Mouse (Mus musculus): ENCODE results near the gene Appl2. TPM values are rescaled to one million over a fixed set of nuclear protein-coding genes. Genes with fewer than 3 reads are reported as not detected.

Appl2 gene
- total and polyA plus RNA-seq, 3 experiments: 0.15 to 0.99 TPM; not detected in 1

- Histone ChIP-seq H3K27ac (ENCODE audit: control insufficient read depth, low read depth, low read length) (no peak overlapping the region), H3K4me3 (ENCODE audit: control insufficient read depth in 1 of 2, insufficient read depth in 1 of 2, low read depth in 2 of 2, low read length in 2 of 2) (no peak overlapping the region), H3K27me3 (ENCODE audit: control insufficient read depth in 1 of 2, insufficient read depth in 2 of 2, low read length in 2 of 2) (no peaks in the 10 kb centered on the region), H3K4me1 (ENCODE audit: control insufficient read depth in 1 of 2, insufficient read depth in 2 of 2, low read length in 2 of 2) (no peaks in the 10 kb centered on the region), H3K9ac (ENCODE audit: control insufficient read depth, low read depth, low read length, poor library complexity, severe bottlenecking) (no peak overlapping the region), H3K79me2 (ENCODE audit: control insufficient read depth, insufficient read depth, low read length, poor library complexity) (no peaks in the 10 kb centered on the region), H3K36me3 (ENCODE audit: control insufficient read depth in 1 of 2, insufficient read depth in 2 of 2, low read length in 2 of 2) (no peaks in the 10 kb centered on the region), H3K9me3 (replicated peaks; ENCODE audit: insufficient read depth, low read length) (no peaks in the 10 kb centered on the region)
- no peak for DNase-seq (ENCODE audit: low read depth, low spot score)
- TF ChIP-seq TAL1 (IDR thresholded peaks at IDR 0.05; ENCODE audit: low read length) (no peak), ELF1 (IDR thresholded peaks at IDR 0.05; ENCODE audit: low read depth, low read length) (no peak)
Observed at GRCm38 (mm10) chr10:83618819-83619440, 29.6 kb downstream of the Appl2 start.

- no peak overlapping the region for H3K27ac ChIP-seq (ENCODE audit: control insufficient read depth, low read depth, low read length)
- H3K36me3 ChIP-seq (ENCODE audit: control insufficient read depth in 1 of 2, insufficient read depth in 2 of 2, low read length in 2 of 2): no peaks in the 10 kb centered on the region
- H3K9ac ChIP-seq (ENCODE audit: control insufficient read depth, low read depth, low read length, poor library complexity, severe bottlenecking): no peak overlapping the region
Observed at GRCm38 (mm10) chr10:83617366-83617765, 31.2 kb downstream of the Appl2 start.

GRCm38 (mm10) chr10:83612648-83613215 lies 35.8 kb downstream of the Appl2 start:
- Histone ChIP-seq H3K9ac (ENCODE audit: control insufficient read depth, low read depth, low read length, poor library complexity, severe bottlenecking) (no peak overlapping the region), H3K9me3 (replicated peaks; ENCODE audit: insufficient read depth, low read length) (no peaks in the 10 kb centered on the region), H3K4me1 (ENCODE audit: control insufficient read depth in 1 of 2, insufficient read depth in 2 of 2, low read length in 2 of 2) (no peaks in the 10 kb centered on the region), H3K79me2 (ENCODE audit: control insufficient read depth, insufficient read depth, low read length, poor library complexity) (no peaks in the 10 kb centered on the region), H3K27me3 (ENCODE audit: control insufficient read depth in 1 of 2, insufficient read depth in 2 of 2, low read length in 2 of 2) (no peaks in the 10 kb centered on the region), H3K36me3 (ENCODE audit: control insufficient read depth in 1 of 2, insufficient read depth in 2 of 2, low read length in 2 of 2) (no peaks in the 10 kb centered on the region), H3K27ac (ENCODE audit: control insufficient read depth, low read depth, low read length) (no peak overlapping the region), H3K4me3 (ENCODE audit: control insufficient read depth in 1 of 2, insufficient read depth in 1 of 2, low read depth in 2 of 2, low read length in 2 of 2) (no peak overlapping the region)
- TF ChIP-seq NELFE (IDR thresholded peaks at IDR 0.05; ENCODE audit: low read depth, low read length) (no peak), GABPA (IDR thresholded peaks at IDR 0.05; ENCODE audit: low read depth, low read length) (no peak), MYC (IDR thresholded peaks at IDR 0.05; ENCODE audit: low read depth, low read length) (no peak), TCF12 (IDR thresholded peaks at IDR 0.05; ENCODE audit: low read depth, low read length) (no peak), MYB (IDR thresholded peaks at IDR 0.05; ENCODE audit: low read depth, low read length) (no peak), MAFK (IDR thresholded peaks at IDR 0.05; ENCODE audit: borderline replicate concordance, low read depth, low read length) (no peak), CTCF (IDR thresholded peaks at IDR 0.05 in 2 of 3, conservative IDR thresholded peaks at IDR 0.05 in 1 of 3; ENCODE audit: control insufficient read depth in 1 of 3, insufficient read depth in 1 of 3, low read depth in 2 of 3, low read length in 3 of 3, poor library complexity in 1 of 3, severe bottlenecking in 1 of 3) (no peak), MEF2A (IDR thresholded peaks at IDR 0.05; ENCODE audit: extremely low read depth, insufficient replicate concordance, low read depth, low read length, poor library complexity, severe bottlenecking) (no peak), NRF1 (IDR thresholded peaks at IDR 0.05; ENCODE audit: insufficient read depth, low read depth, low read length, poor library complexity, severe bottlenecking) (no peak), POLR2AphosphoS2 (IDR thresholded peaks at IDR 0.05; ENCODE audit: low read length) (no peak), UBTF (IDR thresholded peaks at IDR 0.05; ENCODE audit: borderline replicate concordance, insufficient read depth, low read depth, low read length) (no peak), ZNF384 (IDR thresholded peaks at IDR 0.05; ENCODE audit: low read depth, low read length) (no peak), ETS1 (IDR thresholded peaks at IDR 0.05; ENCODE audit: low read depth, low read length) (no peak)
- no peak for DNase-seq (ENCODE audit: low read depth, low spot score)

More at GRCm38 (mm10) chr10:83617366-83617765, 31.2 kb downstream of the Appl2 start:
- TF ChIP-seq RAD21 (IDR thresholded peaks at IDR 0.05; ENCODE audit: low read depth, low read length): peak; percentile 85
- TF ChIP-seq CTCF (IDR thresholded peaks at IDR 0.05 in 2 of 3, conservative IDR thresholded peaks at IDR 0.05 in 1 of 3; ENCODE audit: control insufficient read depth in 1 of 3, insufficient read depth in 1 of 3, low read depth in 2 of 3, low read length in 3 of 3, poor library complexity in 1 of 3, severe bottlenecking in 1 of 3): peak; percentile 86 to 91 (median 90)
- TF ChIP-seq ETS1 (IDR thresholded peaks at IDR 0.05; ENCODE audit: low read depth, low read length): no peak
- TF ChIP-seq NRF1 (IDR thresholded peaks at IDR 0.05; ENCODE audit: insufficient read depth, low read depth, low read length, poor library complexity, severe bottlenecking): no peak
- no peak for TF ChIP-seq GABPA (IDR thresholded peaks at IDR 0.05; ENCODE audit: low read depth, low read length)
- peak; percentile 74 for TF ChIP-seq ZC3H11A (IDR thresholded peaks at IDR 0.05; ENCODE audit: low read depth, low read length)
- no peak for TF ChIP-seq MAFK (IDR thresholded peaks at IDR 0.05; ENCODE audit: borderline replicate concordance, low read depth, low read length)
- no peak for TF ChIP-seq TBP (IDR thresholded peaks at IDR 0.05; ENCODE audit: low read depth, low read length)
- peak; percentile 86 for TF ChIP-seq SMC3 (IDR thresholded peaks at IDR 0.05; ENCODE audit: low read depth, low read length)
- Histone ChIP-seq H3K4me1 (ENCODE audit: control insufficient read depth in 1 of 2, insufficient read depth in 2 of 2, low read length in 2 of 2) (no peaks in the 10 kb centered on the region), H3K79me2 (ENCODE audit: control insufficient read depth, insufficient read depth, low read length, poor library complexity) (no peaks in the 10 kb centered on the region), H3K27me3 (ENCODE audit: control insufficient read depth in 1 of 2, insufficient read depth in 2 of 2, low read length in 2 of 2) (no peaks in the 10 kb centered on the region), H3K4me3 (ENCODE audit: control insufficient read depth in 1 of 2, insufficient read depth in 1 of 2, low read depth in 2 of 2, low read length in 2 of 2) (no peak overlapping the region), H3K9me3 (replicated peaks; ENCODE audit: insufficient read depth, low read length) (no peaks in the 10 kb centered on the region)
- DNase-seq (ENCODE audit: low read depth, low spot score): peak; percentile 70
